Mouse (Mus musculus): ENCODE data around the gene Cage1.

Gene Cage1

GRCm38 (mm10) chr13:38037044-38037687 lies at the start of gene Cage1:
Gene Cage1 (minus strand): TSS chr13:38037069.
- DNase-seq, result peak; percentile 97 to 98

GRCm38 (mm10) chr13:38081161-38081560 lies 44.3 kb upstream of the Cage1 start:
- no peak for DNase-seq

GRCm38 (mm10) chr13:38080725-38081124 lies 43.9 kb upstream of the Cage1 start:
- no peak for DNase-seq

- no peak for DNase-seq
Measured at GRCm38 (mm10) chr13:38080014-38080413, 43.1 kb upstream of the Cage1 start.

- DNase-seq, result no peak
Measured at GRCm38 (mm10) chr13:38079366-38079765, 42.5 kb upstream of the Cage1 start.

- DNase-seq, result no peak
Measured at GRCm38 (mm10) chr13:38078836-38079235, 42.0 kb upstream of the Cage1 start.

GRCm38 (mm10) chr13:38077113-38077512 lies 40.2 kb upstream of the Cage1 start:
- no peak for DNase-seq

- peak in 1 of 2 experiments; percentile 14 for DNase-seq
Measured at GRCm38 (mm10) chr13:38074404-38074803, 37.5 kb upstream of the Cage1 start.

GRCm38 (mm10) chr13:38073374-38074307 lies 36.8 kb upstream of the Cage1 start:
- peak in 1 of 2 experiments; percentile 32 for DNase-seq

- peak; percentile 44 to 59 for DNase-seq
Measured at GRCm38 (mm10) chr13:38070945-38071344, 34.1 kb upstream of the Cage1 start.

- peak; percentile 51 to 68 for DNase-seq
Measured at GRCm38 (mm10) chr13:38064854-38065663, 28.2 kb upstream of the Cage1 start.

- DNase-seq, result no peak
Measured at GRCm38 (mm10) chr13:38062678-38063077, 25.8 kb upstream of the Cage1 start.

GRCm38 (mm10) chr13:38049888-38050287 lies 13.0 kb upstream of the Cage1 start:
- no peak for DNase-seq

- no peak for DNase-seq
Measured at GRCm38 (mm10) chr13:38037811-38038210, 942 bp upstream of the Cage1 start.

GRCm38 (mm10) chr13:38036343-38037043 lies 376 bp downstream of the Cage1 start, which contains the start of gene Riok1:
Gene Riok1 (plus strand): TSS chr13:38036995.
- DNase-seq, result no peak

- no peak for DNase-seq
Measured at GRCm38 (mm10) chr13:38028407-38028806, 8.5 kb downstream of the Cage1 start.

GRCm38 (mm10) chr13:38027618-38028248 lies 9.1 kb downstream of the Cage1 start:
- no peak for DNase-seq

GRCm38 (mm10) chr13:38025874-38026273 lies 11.0 kb downstream of the Cage1 start:
- DNase-seq, result no peak

GRCm38 (mm10) chr13:38018791-38019190 lies 18.1 kb downstream of the Cage1 start:
- DNase-seq, result no peak

GRCm38 (mm10) chr13:38015591-38015990 lies 21.3 kb downstream of the Cage1 start:
- DNase-seq, result no peak

GRCm38 (mm10) chr13:38012436-38012835 lies 24.4 kb downstream of the Cage1 start:
- no peak for DNase-seq

GRCm38 (mm10) chr13:38010444-38010910 lies 26.4 kb downstream of the Cage1 start:
- no peak for DNase-seq

Measured in kidney, postnatal 25 days (tissue).